Mouse (Mus musculus) testis, adult 2 months (tissue): ENCODE data around the gene Myl9. TPM values are rescaled to one million over a fixed set of nuclear protein-coding genes. Genes with fewer than 3 reads are reported as not detected.

Experiments used
- H3K27ac ChIP-seq: fragments of 200-500 bp; 2 replicates; pipeline ENCODE4 v1.5.1; 2012; ENCODE audit warnings: low read depth, low read length; ENCODE audit not compliant: control insufficient read depth, insufficient read depth
- H3K27me3 ChIP-seq: fragments of 200-500 bp; 2 replicates; pipeline ENCODE4 v1.6.1; 2012; ENCODE audit warnings: mild to moderate bottlenecking, low read length, moderate library complexity; ENCODE audit not compliant: control insufficient read depth, insufficient read depth
- H3K36me3 ChIP-seq: fragments of 200-500 bp; 2 replicates; pipeline ENCODE4 v1.6.1; 2012; ENCODE audit warnings: mild to moderate bottlenecking, low read length; ENCODE audit not compliant: control insufficient read depth, insufficient read depth
- H3K4me1 ChIP-seq: fragments of 200-500 bp; 2 replicates; pipeline ENCODE4 v1.6.1; 2012; ENCODE audit warnings: low read length; ENCODE audit not compliant: control insufficient read depth, insufficient read depth
- H3K4me3 ChIP-seq: fragments of 200-500 bp; 2 replicates; pipeline ENCODE4 v1.5.1; 2012; ENCODE audit warnings: low read depth, mild to moderate bottlenecking, low read length, moderate library complexity, mixed read lengths; ENCODE audit not compliant: control insufficient read depth
- CTCF ChIP-seq: fragments of 200-500 bp; IDR thresholded peaks from 2 replicates; pipeline ENCODE4 v1.5.1; 2012; ENCODE audit warnings: low read depth, mild to moderate bottlenecking, inconsistent platforms, low read length, moderate library complexity; ENCODE audit not compliant: control insufficient read depth, insufficient read depth, insufficient replicate concordance
- POLR2A ChIP-seq: fragments of 200-500 bp; IDR thresholded peaks from 2 replicates; pipeline ENCODE4 v1.6.1; 2012; ENCODE audit warnings: low read depth, mild to moderate bottlenecking, inconsistent platforms, low read length, moderate library complexity; ENCODE audit not compliant: control insufficient read depth
- polyA plus RNA-seq: library from polyadenylated mRNA; depleted of rRNA; stranded (reverse); fragments of >200 nt; gene quantifications from 2 replicates; pipeline ENCODE4 v1.2.3, GENCODE M21; 2012

Gene Myl9
- polyA plus RNA-seq, 1 experiment, result 68.0 TPM

DNA sequence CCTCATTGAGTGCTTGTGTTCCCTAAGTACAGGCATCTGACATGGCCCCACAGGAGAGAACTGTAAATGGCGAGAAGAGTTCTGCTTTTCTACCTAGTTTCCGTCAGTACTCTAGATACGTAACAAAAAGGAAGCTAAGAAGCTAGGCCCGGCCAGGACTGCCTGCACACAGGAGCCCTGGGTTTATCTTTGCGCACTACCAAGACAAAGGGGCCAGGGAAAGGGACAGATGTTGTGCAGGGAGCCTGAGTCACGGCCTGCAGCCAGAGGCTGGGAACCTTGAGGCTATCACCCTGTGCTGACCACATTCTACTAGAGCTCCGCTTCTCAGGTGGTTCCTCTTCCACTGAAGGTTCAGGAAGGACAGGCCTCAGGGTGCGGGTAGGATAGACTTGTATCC, 25.5 kb upstream of the Myl9 start:
- no peak overlapping the region for H3K27ac ChIP-seq
- H3K27me3 ChIP-seq, result no peaks in the 10 kb centered on the region

GRCm38 (mm10) chr2:156756937-156757336, 18.3 kb upstream of the Myl9 start:
- H3K27ac ChIP-seq, result no peak overlapping the region
- no peak overlapping the region for H3K4me3 ChIP-seq
- H3K27me3 ChIP-seq, result no peaks in the 10 kb centered on the region
- no peaks in the 10 kb centered on the region for H3K36me3 ChIP-seq
- TF ChIP-seq POLR2A (no peak), CTCF (no peak)
- H3K4me1 ChIP-seq, result no peaks in the 10 kb centered on the region

More for the DNA sequence above, 25.5 kb upstream of the Myl9 start:
- Histone ChIP-seq H3K4me3 (peak overlapping the region; percentile 67), H3K4me1 (no peaks in the 10 kb centered on the region), H3K36me3 (no peaks in the 10 kb centered on the region)
- TF ChIP-seq CTCF, result no peak
- no peak for TF ChIP-seq POLR2A

DNA sequence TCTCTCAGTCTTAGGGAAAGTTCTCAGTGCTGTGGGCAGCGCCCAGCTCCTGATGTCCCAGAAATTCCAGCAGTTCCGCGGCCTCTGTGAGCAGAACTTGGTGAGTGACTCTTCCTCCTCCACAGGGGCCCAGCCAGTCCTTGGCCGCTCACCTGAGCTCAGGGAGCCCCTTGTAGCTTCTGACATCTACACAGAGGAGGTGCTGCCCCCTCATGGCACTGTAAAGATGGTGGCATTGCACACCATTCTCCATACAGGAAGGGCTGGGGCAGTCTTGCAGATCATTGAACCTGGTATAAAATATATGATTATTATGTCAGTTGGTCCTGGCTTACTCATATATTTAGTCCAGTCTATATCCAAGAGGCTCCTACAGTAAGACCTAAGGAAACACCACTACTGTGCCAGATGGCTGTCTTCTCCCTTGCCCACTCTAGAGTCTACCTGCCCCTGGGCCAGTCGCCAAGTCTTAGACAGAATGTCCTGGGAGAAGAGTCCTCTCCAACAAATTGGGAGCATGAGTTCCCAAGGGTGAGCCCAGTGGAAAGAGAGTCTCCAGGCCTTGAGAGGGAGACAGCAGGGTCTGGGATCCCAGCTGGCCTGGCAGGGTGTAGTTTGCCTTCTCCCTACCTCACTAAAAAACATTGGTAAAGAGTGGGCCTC, 14.2 kb upstream of the Myl9 start:
- H3K27me3 ChIP-seq, result no peaks in the 10 kb centered on the region
- no peak overlapping the region for H3K27ac ChIP-seq
- TF ChIP-seq CTCF, result no peak
- no peak for TF ChIP-seq POLR2A
- H3K36me3 ChIP-seq, result no peaks in the 10 kb centered on the region
- H3K4me1 ChIP-seq, result no peaks in the 10 kb centered on the region; the same call in 1 of the 2 replicates
- no peak overlapping the region for H3K4me3 ChIP-seq

DNA sequence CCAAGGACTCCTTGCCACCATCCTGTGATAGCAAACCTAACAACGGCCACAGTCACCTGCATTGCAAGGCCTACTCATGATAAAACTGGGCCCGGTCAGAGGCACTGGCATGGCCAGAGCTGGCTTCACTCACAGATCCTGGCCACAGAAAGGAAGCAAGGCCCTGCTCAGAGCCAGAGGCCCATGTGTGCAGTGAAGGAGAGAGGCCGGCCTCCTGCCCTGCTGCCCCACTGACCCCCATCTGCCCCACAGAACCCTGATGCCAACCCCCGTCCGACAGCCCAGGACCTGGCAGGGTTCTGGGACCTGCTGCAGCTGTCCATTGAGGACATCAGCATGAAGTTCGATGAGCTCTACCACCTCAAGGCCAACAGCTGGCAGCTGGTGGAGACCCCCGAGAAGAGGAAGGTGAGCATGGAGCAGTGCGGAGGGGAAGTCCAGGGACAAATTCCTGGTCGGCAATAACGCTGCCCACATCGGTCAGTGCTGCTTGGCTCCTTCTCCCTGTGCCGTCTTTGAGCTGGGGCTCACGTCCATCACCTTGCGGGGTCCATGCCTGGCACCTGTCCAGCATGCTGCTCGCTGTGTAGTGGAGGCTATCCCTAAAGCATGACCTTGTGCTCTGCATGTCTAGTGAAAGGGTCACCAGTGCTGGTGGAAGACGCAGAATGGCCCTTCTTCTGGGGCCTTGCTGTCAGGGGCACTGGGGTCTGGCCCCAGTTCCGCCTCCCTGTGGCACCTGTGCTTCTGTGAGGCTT, 13.5 kb upstream of the Myl9 start:
- Histone ChIP-seq H3K4me3 (no peak overlapping the region), H3K27ac (no peak overlapping the region; the same call in 1 of the 2 replicates)

GRCm38 (mm10) chr2:156762499-156762898, 12.7 kb upstream of the Myl9 start:
- Histone ChIP-seq H3K36me3 (no peaks in the 10 kb centered on the region), H3K27ac (0 out of 2 replicates have a peak overlapping the region, but pooled peaks have one; percentile 40), H3K4me3 (no peak overlapping the region), H3K27me3 (no peaks in the 10 kb centered on the region), H3K4me1 (no peaks in the 10 kb centered on the region; the same call in 1 of the 2 replicates)
- TF ChIP-seq CTCF, result no peak
- no peak for TF ChIP-seq POLR2A

More for the DNA sequence above, 13.5 kb upstream of the Myl9 start:
- TF ChIP-seq POLR2A (no peak), CTCF (no peak)
- H3K4me1 ChIP-seq, result no peaks in the 10 kb centered on the region; the same call in 1 of the 2 replicates
- no peaks in the 10 kb centered on the region for H3K36me3 ChIP-seq
- H3K27me3 ChIP-seq, result no peaks in the 10 kb centered on the region

GRCm38 (mm10) chr2:156763101-156763500, 12.1 kb upstream of the Myl9 start:
- Histone ChIP-seq H3K4me1 (no peaks in the 10 kb centered on the region; the same call in 1 of the 2 replicates), H3K27ac (no peak overlapping the region), H3K27me3 (no peaks in the 10 kb centered on the region), H3K4me3 (no peak overlapping the region), H3K36me3 (no peaks in the 10 kb centered on the region)
- TF ChIP-seq POLR2A (no peak), CTCF (no peak)

- Histone ChIP-seq H3K36me3 (no peaks in the 10 kb centered on the region), H3K4me1 (no peaks in the 10 kb centered on the region; the same call in 1 of the 2 replicates)
These were observed 11.2 kb upstream of the Myl9 start for GRCm38 (mm10) chr2:156764022-156764421.

More at GRCm38 (mm10) chr2:156764022-156764421, 11.2 kb upstream of the Myl9 start:
- Histone ChIP-seq H3K27ac (no peak overlapping the region), H3K4me3 (no peak overlapping the region), H3K27me3 (no peaks in the 10 kb centered on the region)
- no peak for TF ChIP-seq CTCF
- no peak for TF ChIP-seq POLR2A
